Mouse (Mus musculus) large intestine, adult 2 months (tissue): ENCODE data around the gene Nup188. TPM values are rescaled to one million over a fixed set of nuclear protein-coding genes. Genes with fewer than 3 reads are reported as not detected.

Source experiments
- DNase-seq: peaks from one replicate; pipeline ENCODE4 v3.0.0-alpha.2; 2012; ENCODE audit warnings: low read depth, low spot score
- WGBS: fragments of 180-500 bp; shearing (Covaris S2); methylation state at CpG from one replicate; pipeline ENCODE4 v1.1.7; 2018; 5-methylcytosine and 5-hydroxymethylcytosine counted together
- polyA plus RNA-seq: library from polyadenylated mRNA; depleted of rRNA; stranded (reverse); fragments of >200 nt; gene quantifications from 2 replicates; pipeline ENCODE4 v1.2.3, GENCODE M21; 2012; rRNA removed

Nup188 gene
- polyA plus RNA-seq, 1 experiment, result 21.9 TPM

DNA sequence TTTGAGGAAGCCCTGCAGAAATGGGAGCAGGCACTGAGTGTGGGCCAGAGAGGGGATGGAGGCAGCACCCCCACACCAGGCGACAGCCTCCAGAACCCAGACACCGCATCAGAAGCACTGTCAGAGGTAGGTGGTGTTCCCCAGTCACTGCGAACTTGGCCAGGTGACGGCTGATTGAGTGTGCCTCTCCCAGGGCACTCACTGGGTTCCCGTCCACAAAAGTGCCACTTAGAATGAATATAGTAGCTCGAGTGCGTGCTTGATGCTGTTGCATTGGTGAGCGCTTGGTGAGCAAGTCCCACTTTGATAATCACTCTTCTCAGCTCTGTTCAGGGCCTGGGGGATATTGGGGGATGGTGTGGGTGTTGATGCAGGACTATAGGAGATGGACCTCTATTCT, 85.3 kb downstream of the Nup188 start:
- 97% methylated on average over 8 of the region's 8 CpGs for WGBS
- no peak for DNase-seq

GRCm38 (mm10) chr2:30372726-30373125, 86.5 kb downstream of the Nup188 start:
- WGBS, result 95% methylated on average over 5 of the region's 5 CpGs
- DNase-seq, result no peak

DNA sequence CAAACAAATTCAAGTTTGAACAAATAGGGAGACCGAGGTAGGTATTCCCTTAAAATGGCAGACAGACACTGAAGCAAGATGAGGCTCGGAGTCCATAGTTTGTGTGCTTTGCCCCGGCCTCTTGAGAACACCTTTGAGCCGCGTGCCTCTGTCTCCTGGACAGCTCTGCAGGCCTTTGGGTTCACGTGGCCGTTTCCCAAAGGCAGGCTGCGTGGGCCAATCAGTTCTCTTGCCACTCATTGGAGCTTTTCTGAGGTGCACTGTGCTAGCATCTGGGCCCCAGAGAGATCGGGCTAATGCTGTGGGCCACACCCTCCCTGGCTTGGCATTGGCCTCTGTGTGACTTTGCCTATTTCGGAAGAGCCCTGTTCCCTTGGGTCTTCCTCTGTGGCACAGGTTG, 89.7 kb downstream of the Nup188 start:
- WGBS, result 93% methylated on average over 10 of the region's 10 CpGs
- no peak for DNase-seq

- no peak for DNase-seq
- WGBS, result 63% methylated on average over 5 of the region's 5 CpGs
Measured at GRCm38 (mm10) chr2:30377721-30378120, 91.5 kb downstream of the Nup188 start.

DNA sequence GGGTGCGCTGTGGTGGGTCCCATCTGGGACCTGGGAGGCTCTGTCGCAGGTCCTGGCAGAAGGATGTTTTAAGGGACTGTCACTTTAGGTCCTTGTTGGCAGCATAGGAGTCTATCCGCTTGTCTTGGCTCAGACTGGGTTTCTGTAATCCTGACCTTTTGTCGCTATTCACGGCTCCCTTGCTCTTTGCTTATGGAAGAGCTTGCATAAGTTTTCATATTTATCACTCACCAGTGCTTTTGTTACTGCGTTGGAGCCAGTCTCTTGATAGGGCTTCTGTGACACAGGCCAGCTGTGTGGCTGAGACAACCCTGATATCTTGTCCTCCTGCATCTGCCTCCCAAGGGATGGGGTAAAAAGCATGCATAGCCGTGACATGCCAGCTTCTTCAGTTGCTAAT, 93.1 kb downstream of the Nup188 start:
- DNase-seq, result no peak

GRCm38 (mm10) chr2:30380564-30381376, 94.6 kb downstream of the Nup188 start:
- 68% methylated on average over 10 of the region's 10 CpGs for WGBS
- no peak for DNase-seq

More for the DNA sequence above, 93.1 kb downstream of the Nup188 start:
- WGBS, result 80% methylated on average over 7 of the region's 7 CpGs

- WGBS, result 39% methylated on average over 4 of the region's 4 CpGs
- no peak for DNase-seq
Measured at GRCm38 (mm10) chr2:30381377-30381725, 95.2 kb downstream of the Nup188 start.

GRCm38 (mm10) chr2:30384814-30385213, 98.6 kb downstream of the Nup188 start:
- WGBS, result 70% methylated on average over 5 of the region's 5 CpGs
- DNase-seq, result no peak

- WGBS, result 82% methylated on average over 4 of the region's 4 CpGs
- DNase-seq, result no peak
Measured at GRCm38 (mm10) chr2:30385591-30385990, 99.4 kb downstream of the Nup188 start.

DNA sequence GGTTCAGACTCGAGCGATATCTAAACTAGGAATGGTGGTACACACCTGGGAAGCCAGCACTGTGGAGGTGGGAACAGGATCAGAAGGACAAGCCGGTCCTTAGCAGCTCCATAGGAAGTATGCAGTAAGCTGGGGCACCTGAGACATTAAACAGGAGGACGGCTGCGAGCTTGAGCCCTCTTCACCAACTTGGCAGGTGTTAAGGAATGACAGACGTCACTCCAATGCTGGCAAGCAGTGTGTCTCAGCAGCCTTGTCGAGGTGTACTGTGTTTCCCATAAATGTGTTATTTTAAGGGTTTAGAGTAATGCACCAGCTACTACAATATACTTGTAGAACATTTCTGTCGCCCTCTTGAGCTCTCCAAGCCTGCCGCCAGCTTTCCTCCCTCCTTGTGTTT, 100.7 kb downstream of the Nup188 start:
- 85% methylated on average over 9 of the region's 9 CpGs for WGBS
- no peak for DNase-seq

- no peak for DNase-seq
- WGBS, result 89% methylated on average over 2 of the region's 2 CpGs
Measured at GRCm38 (mm10) chr2:30389000-30389399, 102.8 kb downstream of the Nup188 start.

- under 1% methylated on average over 40 of the region's 40 CpGs for WGBS
- DNase-seq, result peak; percentile 94
Measured at GRCm38 (mm10) chr2:30392114-30392576, 105.9 kb downstream of the Nup188 start, which contains the start of gene Dolpp1. TSS of gene Dolpp1 (plus strand) at chr2:30392254.

- under 1% methylated on average over 54 of the region's 54 CpGs for WGBS
- peak; percentile 57 for DNase-seq
Measured at GRCm38 (mm10) chr2:30392577-30393369, 106.6 kb downstream of the Nup188 start.

DNA sequence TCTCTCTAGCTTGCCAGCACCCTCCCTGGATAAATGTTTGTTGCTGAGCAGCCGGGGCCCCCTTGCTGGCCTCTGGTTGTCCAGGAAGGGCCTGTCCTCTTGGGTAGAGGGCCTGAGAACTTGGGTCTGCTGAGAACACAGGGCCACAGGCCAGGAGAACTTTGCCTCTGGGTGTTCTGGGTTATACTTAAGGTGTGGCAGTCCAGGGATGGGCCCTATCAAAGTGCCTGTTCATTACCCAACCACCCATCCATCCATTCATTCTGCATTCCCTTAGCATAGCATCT, 107.1 kb downstream of the Nup188 start:
- DNase-seq, result peak; percentile 56
- WGBS, result 8% methylated on average over 1 of the region's 1 CpGs

Other genes with a start within 250 kb of the Nup188 start
- 10.9 and 11.2 TPM in 2 replicates for gene Wdr34, start 237.5 kb upstream of the Nup188 start, polyA plus RNA-seq
- gene Set, start 229.0 kb upstream of the Nup188 start, polyA plus RNA-seq, result 39.5 and 42.1 TPM in 2 replicates
- gene Pkn3, start 208.7 kb upstream of the Nup188 start, polyA plus RNA-seq, result 9.2 and 13.2 TPM in 2 replicates
- 93.5 and 106 TPM in 2 replicates for gene Zdhhc12, start 192.7 kb upstream of the Nup188 start, polyA plus RNA-seq
- gene Zer1, start 161.8 kb upstream of the Nup188 start, polyA plus RNA-seq, result 22.8 and 34.4 TPM in 2 replicates
- 69.9 and 88.8 TPM in 2 replicates for gene Tbc1d13, start 152.7 kb upstream of the Nup188 start, polyA plus RNA-seq
- 33.5 and 42.0 TPM in 2 replicates for gene Endog, start 114.9 kb upstream of the Nup188 start, polyA plus RNA-seq
- gene Spout1, start 107.9 kb upstream of the Nup188 start, polyA plus RNA-seq, result 25.4 and 26.4 TPM in 2 replicates
- gene Kyat1, start 80.5 kb upstream of the Nup188 start, polyA plus RNA-seq, result 19.6 and 53.2 TPM in 2 replicates
- 19.3 and 25.5 TPM in 2 replicates for gene Lrrc8a, start 48.7 kb upstream of the Nup188 start, polyA plus RNA-seq
- 0.17 and 3.9 TPM in 2 replicates for gene Gm28035, start 45.8 kb upstream of the Nup188 start, polyA plus RNA-seq
- 8.0 and 9.5 TPM in 2 replicates for gene Phyhd1, start 20.2 kb upstream of the Nup188 start, polyA plus RNA-seq
- not detected in 2 replicates for gene Gm28038, start 5.4 kb upstream of the Nup188 start, polyA plus RNA-seq
- 16.9 and 21.0 TPM in 2 replicates for gene Dolk, start 63 bp upstream of the Nup188 start, polyA plus RNA-seq
- gene Sh3glb2, start 72.9 kb downstream of the Nup188 start, polyA plus RNA-seq, result 108 and 138 TPM in 2 replicates
- gene Miga2, start 77.8 kb downstream of the Nup188 start, polyA plus RNA-seq, result 27.7 and 46.6 TPM in 2 replicates
- 129 and 145 TPM in 2 replicates for gene Dolpp1, start 105.9 kb downstream of the Nup188 start, polyA plus RNA-seq
- 45.4 and 98.7 TPM in 2 replicates for gene Crat, start 129.4 kb downstream of the Nup188 start, polyA plus RNA-seq
- 113 and 116 TPM in 2 replicates for gene Ptpa, start 129.6 kb downstream of the Nup188 start, polyA plus RNA-seq
- 3.0 and 3.5 TPM in 2 replicates for gene Ier5l, start 187.8 kb downstream of the Nup188 start, polyA plus RNA-seq